Mouse (Mus musculus) hindbrain, postnatal 0 days (tissue): Measurements from ENCODE around the gene Mfap1b. TPM values are rescaled to one million over a fixed set of nuclear protein-coding genes. Genes with fewer than 3 reads are reported as not detected.

Experiments
- ATAC-seq: fragments of 200-750 bp; cut with Nextera tagmentation; 2 replicates; pipeline ENCODE4 v1.8.0; 2017; ENCODE audit warnings: mild to moderate bottlenecking, moderate TSS enrichment, moderate library complexity
- DNase-seq: peaks from one replicate; pipeline ENCODE4 v3.0.0-alpha.2; 2015; ENCODE audit warnings: low spot score
- H3K27ac ChIP-seq: fragments of 300-500 bp; sonication (generic); 2 replicates; pipeline ENCODE4 v1.5.1; 2014; ENCODE audit warnings: mild to moderate bottlenecking
- H3K27me3 ChIP-seq: fragments of 300-500 bp; sonication (generic); 2 replicates; pipeline ENCODE4 v1.6.1; 2014; ENCODE audit warnings: low read length, mixed read lengths; ENCODE audit not compliant: insufficient read depth
- H3K36me3 ChIP-seq: fragments of 300-500 bp; sonication (generic); 2 replicates; pipeline ENCODE4 v1.6.1; 2014; ENCODE audit warnings: low read length, mixed read lengths; ENCODE audit not compliant: insufficient read depth
- H3K4me1 ChIP-seq: fragments of 300-500 bp; sonication (generic); 2 replicates; pipeline ENCODE4 v1.6.1; 2014; ENCODE audit warnings: antibody characterized with exemption, low read length, mixed read lengths; ENCODE audit not compliant: insufficient read depth
- H3K4me2 ChIP-seq: fragments of 300-500 bp; sonication (generic); 2 replicates; pipeline ENCODE4 v1.6.1; 2014; ENCODE audit warnings: low read depth, mild to moderate bottlenecking, low read length, moderate library complexity, mixed read lengths
- H3K4me3 ChIP-seq: fragments of 300-500 bp; sonication (generic); 2 replicates; pipeline ENCODE4 v1.5.1; 2014; ENCODE audit warnings: low read length
- H3K9ac ChIP-seq: fragments of 300-500 bp; sonication (generic); replicated peaks from 2 replicates; pipeline ENCODE4 v1.6.1; 2014; ENCODE audit warnings: mild to moderate bottlenecking, low read length, moderate library complexity, mixed read lengths
- H3K9me3 ChIP-seq: fragments of 300-500 bp; sonication (generic); 2 replicates; pipeline ENCODE4 v1.6.1; 2016; ENCODE audit warnings: low read length, mixed read lengths
- CTCF ChIP-seq: IDR thresholded peaks from 2 replicates; pipeline ENCODE4 v1.5.1; 2016; ENCODE audit warnings: antibody characterized with exemption, control low read depth, low read depth
- WGBS: fragments of 180-500 bp; shearing (Covaris S2); extraction: QIAGEN DNeasy Blood & Tissue Kit; methylation state at CpG from one replicate; pipeline ENCODE4 v1.1.7; 2014; 5-methylcytosine and 5-hydroxymethylcytosine counted together
- microRNA-seq, 2 experiments: library from miRNA; unstranded; fragments of <30 nt; microRNA quantifications; one replicate each; pipeline ENCODE4; 2016
- polyA plus RNA-seq: library from polyadenylated mRNA; unstranded; fragments of >200 nt; fragmentation: Nextera tagmentation; extraction: Ambion mirVana; gene quantifications from 2 replicates; pipeline ENCODE4 v1.2.1, GENCODE M21; 2015
- total RNA-seq: library from RNA; depleted of rRNA; stranded (reverse); fragments of >200 nt; gene quantifications from 2 replicates; pipeline ENCODE4 v1.2.3, GENCODE M21; 2014; rRNA removed

Gene Mfap1b
- total and polyA plus RNA-seq, 2 experiments from 2014 or later = 17.7 to 52.8 TPM

GRCm38 (mm10) chr2:121414139-121414685 lies 59.7 kb downstream of the Mfap1b start:
- ATAC-seq = peak; percentile 39
- DNase-seq = no peak
- 1% methylated on average over 23 of the region's 32 CpGs for WGBS

GRCm38 (mm10) chr2:121413387-121414042 lies 60.4 kb downstream of the Mfap1b start, which contains the start of the genes Pdia3 and Catsper2:
Gene Pdia3 (plus strand): TSS chr2:121413775.
Gene Catsper2 (minus strand): TSS chr2:121413792.
- Histone ChIP-seq H3K27ac (peak within 1 kb of the TSS; percentile 92), H3K27me3 (no peaks in the 10 kb centered on the region), H3K9ac (peak within 1 kb of the TSS; percentile 91), H3K4me1 (peaks cover 11% of the 10 kb centered on the region; the same call in 1 of the 2 replicates), H3K4me2 (peak within 1 kb of the TSS; percentile 59), H3K4me3 (peak within 1 kb of the TSS; percentile 72), H3K36me3 (peaks cover 7% of the 10 kb centered on the region; the same call in 1 of the 2 replicates), H3K9me3 (no peaks in the 10 kb centered on the region)
- under 1% methylated on average over 67 of the region's 68 CpGs for WGBS
- peak; percentile 99 for ATAC-seq
- DNase-seq = peak; percentile 98
- TF ChIP-seq CTCF = peak; percentile 35

More at GRCm38 (mm10) chr2:121414139-121414685, 59.7 kb downstream of the Mfap1b start:
- peak overlapping the region; percentile 72 for H3K4me3 ChIP-seq
- no peaks in the 10 kb centered on the region for H3K27me3 ChIP-seq
- no peak for TF ChIP-seq CTCF
- peaks cover 11% of the 10 kb centered on the region; the same call in 1 of the 2 replicates for H3K4me1 ChIP-seq
- H3K9ac ChIP-seq = peak overlapping the region; percentile 91
- H3K9me3 ChIP-seq = no peaks in the 10 kb centered on the region
- H3K4me2 ChIP-seq = peak overlapping the region; percentile 59
- peak overlapping the region; percentile 92 for H3K27ac ChIP-seq
- H3K36me3 ChIP-seq = peaks cover 7% of the 10 kb centered on the region; the same call in 1 of the 2 replicates

GRCm38 (mm10) chr2:121412843-121413386 lies 61.0 kb downstream of the Mfap1b start:
- WGBS = 13% methylated on average over 4 of the region's 4 CpGs
- peak; percentile 0; the same call in 1 of the 2 replicates for ATAC-seq
- DNase-seq = no peak

More at GRCm38 (mm10) chr2:121412843-121413386, 61.0 kb downstream of the Mfap1b start:
- H3K4me2 ChIP-seq = peak overlapping the region; percentile 59
- H3K9me3 ChIP-seq = no peaks in the 10 kb centered on the region
- no peak for TF ChIP-seq CTCF
- peak overlapping the region; percentile 72 for H3K4me3 ChIP-seq
- peak overlapping the region; percentile 91 for H3K9ac ChIP-seq
- H3K27ac ChIP-seq = peak overlapping the region; percentile 92
- H3K4me1 ChIP-seq = peaks cover 11% of the 10 kb centered on the region; the same call in 1 of the 2 replicates
- no peaks in the 10 kb centered on the region for H3K27me3 ChIP-seq
- H3K36me3 ChIP-seq = peaks cover 6% of the 10 kb centered on the region; the same call in 1 of the 2 replicates

Small RNA genes lying within 50 kb of the gene (microRNA-seq; reads per million reads assigned to microRNA genes)
- 0 reads per million in 2 experiments for gene Gm22953

Other genes starting within 250 kb of the Mfap1b start
- 194 and 277 TPM in 2 replicates for gene Trp53bp1, start 202.7 kb downstream of the Mfap1b start, total RNA-seq
- gene Trp53bp1, start 202.7 kb downstream of the Mfap1b start, polyA plus RNA-seq = 76.4 and 80.9 TPM in 2 replicates
- 160 and 173 TPM in 2 replicates for gene Map1a, start 184.5 kb downstream of the Mfap1b start, total RNA-seq
- 70.6 and 72.5 TPM in 2 replicates for gene Map1a, start 184.5 kb downstream of the Mfap1b start, polyA plus RNA-seq
- gene Ppip5k1, start 118.7 kb downstream of the Mfap1b start, total RNA-seq = 12.8 and 13.5 TPM in 2 replicates
- 16.6 and 17.8 TPM in 2 replicates for gene Ppip5k1, start 118.7 kb downstream of the Mfap1b start, polyA plus RNA-seq
- 139 and 161 TPM in 2 replicates for gene Ckmt1, start 116.4 kb downstream of the Mfap1b start, total RNA-seq
- gene Ckmt1, start 116.4 kb downstream of the Mfap1b start, polyA plus RNA-seq = 167 and 168 TPM in 2 replicates
- gene Strc, start 86.9 kb downstream of the Mfap1b start, total RNA-seq = 0.07 TPM in 1 of 2 replicates, not detected in the other
- gene Strc, start 86.9 kb downstream of the Mfap1b start, polyA plus RNA-seq = 0.03 TPM in 1 of 2 replicates, not detected in the other
- 47.4 and 56.8 TPM in 2 replicates for gene Pdia3, start 60.3 kb downstream of the Mfap1b start, total RNA-seq
- gene Pdia3, start 60.3 kb downstream of the Mfap1b start, polyA plus RNA-seq = 291 and 296 TPM in 2 replicates
- 2.1 and 3.3 TPM in 2 replicates for gene Catsper2, start 60.3 kb downstream of the Mfap1b start, total RNA-seq
- 4.3 and 4.9 TPM in 2 replicates for gene Catsper2, start 60.3 kb downstream of the Mfap1b start, polyA plus RNA-seq
- gene Ell3, start 29.8 kb downstream of the Mfap1b start, total RNA-seq = 0.58 TPM in 1 of 2 replicates, not detected in the other
- 1.4 and 1.7 TPM in 2 replicates for gene Ell3, start 29.8 kb downstream of the Mfap1b start, polyA plus RNA-seq
- gene Serf2, start 24.9 kb downstream of the Mfap1b start, total RNA-seq = 420 and 667 TPM in 2 replicates
- 306 and 336 TPM in 2 replicates for gene Serf2, start 24.9 kb downstream of the Mfap1b start, polyA plus RNA-seq
- 5.4 and 12.5 TPM in 2 replicates for gene Hypk, start 20.8 kb downstream of the Mfap1b start, total RNA-seq
- gene Hypk, start 20.8 kb downstream of the Mfap1b start, polyA plus RNA-seq = 110 and 119 TPM in 2 replicates
- gene Serinc4, start 17.3 kb downstream of the Mfap1b start, total RNA-seq = 1.3 and 1.5 TPM in 2 replicates
- gene Serinc4, start 17.3 kb downstream of the Mfap1b start, polyA plus RNA-seq = 0.57 and 1.1 TPM in 2 replicates
- gene Mfap1a, start 32.6 kb upstream of the Mfap1b start, total RNA-seq = 12.0 and 14.4 TPM in 2 replicates
- 21.3 and 21.5 TPM in 2 replicates for gene Mfap1a, start 32.6 kb upstream of the Mfap1b start, polyA plus RNA-seq
- 4.6 and 5.3 TPM in 2 replicates for gene Wdr76, start 32.7 kb upstream of the Mfap1b start, total RNA-seq
- gene Wdr76, start 32.7 kb upstream of the Mfap1b start, polyA plus RNA-seq = 2.4 and 2.8 TPM in 2 replicates